Mouse (Mus musculus) heart, embryonic 16.5 days (tissue): ENCODE results near the gene Hmgb1. TPM values are rescaled to one million over a fixed set of nuclear protein-coding genes. Genes with fewer than 3 reads are reported as not detected.
A peak's percentile ranks its signal among the peaks of the same experiment; 100 is the strongest.

Source experiments
- ATAC-seq: fragments of 200-750 bp; cut with Nextera tagmentation; replicated peaks from 2 replicates; pipeline ENCODE4 v1.8.0; 2017; ENCODE audit warnings: moderate number of reproducible peaks; ENCODE audit not compliant: insufficient read depth, low FRiP score; ENCODE audit errors: extremely low read depth
- H3K27ac ChIP-seq: fragments of 300-500 bp; sonication (generic); 2 replicates; pipeline ENCODE4 v1.5.1; 2014; ENCODE audit warnings: mild to moderate bottlenecking, low read length, control low read depth, moderate library complexity
- H3K27me3 ChIP-seq: fragments of 300-500 bp; sonication (generic); 2 replicates; pipeline ENCODE4 v1.6.1; 2014; ENCODE audit warnings: low read length, mixed read lengths; ENCODE audit not compliant: control insufficient read depth, insufficient read depth
- H3K36me3 ChIP-seq: fragments of 300-500 bp; sonication (generic); 2 replicates; pipeline ENCODE4 v1.6.1; 2014; ENCODE audit not compliant: control insufficient read depth, insufficient read depth
- H3K4me1 ChIP-seq: fragments of 300-500 bp; sonication (generic); 2 replicates; pipeline ENCODE4 v1.6.1; 2014; ENCODE audit warnings: low read length, mixed read lengths; ENCODE audit not compliant: control insufficient read depth, insufficient read depth
- H3K4me2 ChIP-seq: fragments of 300-500 bp; sonication (generic); 2 replicates; pipeline ENCODE4 v1.6.1; 2014; ENCODE audit warnings: low read depth, mild to moderate bottlenecking, control low read depth, low read length
- H3K4me3 ChIP-seq: fragments of 300-500 bp; sonication (generic); 2 replicates; pipeline ENCODE4 v1.5.1; 2014; ENCODE audit warnings: mild to moderate bottlenecking, control low read depth, low read length
- H3K9ac ChIP-seq: fragments of 300-500 bp; sonication (generic); 2 replicates; pipeline ENCODE4 v1.6.1; 2014; ENCODE audit warnings: low read length, control low read depth
- H3K9me3 ChIP-seq: fragments of 300-500 bp; sonication (generic); replicated peaks from 2 replicates; pipeline ENCODE4 v1.6.1; 2016; ENCODE audit warnings: low read length; ENCODE audit not compliant: control insufficient read depth
- WGBS: fragments of 180-500 bp; shearing (Covaris S2); extraction: QIAGEN DNeasy Blood & Tissue Kit; methylation state at CpG from one replicate; pipeline ENCODE4 v1.1.7; 2014; 5-methylcytosine and 5-hydroxymethylcytosine counted together
- polyA plus RNA-seq: library from polyadenylated mRNA; unstranded; fragments of >200 nt; fragmentation: Nextera tagmentation; extraction: Ambion mirVana; gene quantifications from 2 replicates; pipeline ENCODE4 v1.2.1, GENCODE M21; 2015

Gene Hmgb1
- polyA plus RNA-seq, 1 experiment from 2014 or later: 757 TPM

GRCm38 (mm10) chr5:149202941-149203340 lies 18.7 kb upstream of the Hmgb1 start:
- H3K4me1 ChIP-seq: no peaks in the 10 kb centered on the region
- no peak overlapping the region for H3K4me3 ChIP-seq
- H3K36me3 ChIP-seq: peaks cover 60% of the 10 kb centered on the region
- no peak overlapping the region for H3K27ac ChIP-seq
- H3K9me3 ChIP-seq: no peaks in the 10 kb centered on the region
- no peak for ATAC-seq
- no peaks in the 10 kb centered on the region for H3K27me3 ChIP-seq
- no peak overlapping the region for H3K9ac ChIP-seq
- 71% methylated on average over 5 of the region's 5 CpGs for WGBS
- no peak overlapping the region for H3K4me2 ChIP-seq

GRCm38 (mm10) chr5:149198782-149199181 lies 14.5 kb upstream of the Hmgb1 start:
- H3K9me3 ChIP-seq: no peaks in the 10 kb centered on the region
- no peak overlapping the region for H3K27ac ChIP-seq
- 0 out of 2 replicates have a peak, but pooled peaks cover 4% of the 10 kb centered on the region for H3K4me1 ChIP-seq
- no peak overlapping the region for H3K4me2 ChIP-seq
- H3K36me3 ChIP-seq: peaks cover 52% of the 10 kb centered on the region
- no peaks in the 10 kb centered on the region for H3K27me3 ChIP-seq
- ATAC-seq: no peak
- no peak overlapping the region for H3K4me3 ChIP-seq
- WGBS: 94% methylated on average over 1 of the region's 1 CpGs
- no peak overlapping the region for H3K9ac ChIP-seq

DNA sequence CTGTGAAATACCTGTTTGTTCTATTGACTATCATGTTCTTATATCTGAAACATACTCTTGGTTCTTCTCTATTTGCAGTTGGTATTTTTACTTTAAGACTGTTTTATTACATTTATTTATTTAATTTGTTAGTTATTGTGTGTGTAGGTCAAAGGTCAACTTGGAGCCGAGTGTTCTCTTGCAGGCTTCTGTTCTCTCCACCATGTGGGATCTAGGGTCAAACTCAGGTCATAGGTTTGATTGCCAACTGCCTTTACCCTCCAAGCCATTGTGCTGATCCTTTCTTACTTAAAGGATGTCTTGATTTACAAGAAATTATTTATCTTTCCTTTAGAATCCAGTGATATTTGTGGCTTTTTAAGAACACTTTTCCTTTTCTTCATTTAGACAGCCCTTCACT lies 12.3 kb upstream of the Hmgb1 start:
- Histone ChIP-seq H3K9me3 (no peaks in the 10 kb centered on the region), H3K4me1 (0 out of 2 replicates have a peak, but pooled peaks cover 4% of the 10 kb centered on the region), H3K9ac (no peak overlapping the region), H3K27me3 (no peaks in the 10 kb centered on the region), H3K4me2 (no peak overlapping the region), H3K27ac (no peak overlapping the region), H3K4me3 (no peak overlapping the region), H3K36me3 (peaks cover 39% of the 10 kb centered on the region)
- 6% methylated on average over 1 of the region's 1 CpGs for WGBS
- no peak for ATAC-seq

DNA sequence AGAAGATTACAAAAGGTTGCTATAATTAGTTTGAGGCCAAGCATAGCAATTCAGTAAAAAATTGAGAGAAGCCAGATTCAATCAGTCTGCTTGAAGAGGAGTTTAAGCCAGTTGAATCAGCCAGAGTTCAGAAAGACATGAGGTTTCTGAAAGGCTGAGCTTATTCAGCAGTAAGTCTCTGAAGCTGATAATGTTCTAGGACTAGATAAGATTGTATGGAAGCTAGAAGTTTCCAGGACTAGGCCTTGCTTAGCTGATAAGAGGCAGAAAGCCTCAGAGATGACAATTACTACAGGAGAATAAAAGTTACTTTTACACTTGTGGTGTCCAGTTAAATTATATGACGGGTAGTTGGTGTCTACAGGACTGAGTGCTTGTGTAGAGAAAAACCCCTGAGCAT lies 5.9 kb upstream of the Hmgb1 start:
- WGBS: 77% methylated on average over 1 of the region's 1 CpGs
- Histone ChIP-seq H3K4me3 (no peak overlapping the region), H3K4me2 (no peak overlapping the region), H3K9me3 (no peaks in the 10 kb centered on the region), H3K9ac (no peak overlapping the region), H3K36me3 (peaks cover 35% of the 10 kb centered on the region), H3K27me3 (no peaks in the 10 kb centered on the region), H3K4me1 (peaks cover 13% of the 10 kb centered on the region), H3K27ac (no peak overlapping the region)
- no peak for ATAC-seq

DNA sequence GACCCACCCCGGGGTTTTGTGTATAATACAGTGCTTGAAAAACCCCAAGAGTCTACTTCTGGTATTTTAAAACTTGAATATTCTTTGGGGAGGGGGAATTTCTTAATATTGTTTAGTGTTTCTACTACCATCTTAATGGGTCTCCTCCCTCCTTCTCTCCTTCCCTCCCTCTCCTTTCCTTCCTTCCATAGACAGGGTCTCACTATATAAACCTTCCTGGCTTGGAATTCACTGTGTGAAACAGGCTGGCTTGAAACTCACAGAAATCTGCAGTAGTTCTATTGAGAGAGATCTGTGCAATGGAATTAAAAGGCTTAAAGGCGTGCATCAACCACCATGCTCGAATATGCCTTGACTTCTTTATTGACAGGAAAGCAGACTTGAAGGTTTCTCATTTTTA lies 1.5 kb upstream of the Hmgb1 start:
- Histone ChIP-seq H3K27me3 (no peaks in the 10 kb centered on the region), H3K4me1 (peaks cover 19% of the 10 kb centered on the region), H3K9me3 (no peaks in the 10 kb centered on the region), H3K36me3 (peaks cover 17% of the 10 kb centered on the region), H3K4me2 (peak overlapping the region; percentile 84), H3K4me3 (peak overlapping the region; percentile 95), H3K9ac (peak overlapping the region; percentile 93; the same call in 1 of the 2 replicates), H3K27ac (no peak overlapping the region)
- 68% methylated on average over 3 of the region's 3 CpGs for WGBS
- no peak for ATAC-seq

- Histone ChIP-seq H3K27ac (peak overlapping the region; percentile 90), H3K27me3 (no peaks in the 10 kb centered on the region), H3K4me1 (peaks cover 19% of the 10 kb centered on the region), H3K4me3 (peak overlapping the region; percentile 95), H3K9ac (peak overlapping the region; percentile 93), H3K9me3 (no peaks in the 10 kb centered on the region), H3K36me3 (peaks cover 10% of the 10 kb centered on the region), H3K4me2 (peak overlapping the region; percentile 84)
- peak; percentile 11 for ATAC-seq
- WGBS: 0% methylated on average over 20 of the region's 20 CpGs
Observed at GRCm38 (mm10) chr5:149184844-149185186, 526 bp upstream of the Hmgb1 start.

GRCm38 (mm10) chr5:149183721-149184103 lies 577 bp downstream of the Hmgb1 start:
- Histone ChIP-seq H3K4me3 (peak overlapping the region; percentile 79), H3K27me3 (no peaks in the 10 kb centered on the region), H3K4me1 (peaks cover 19% of the 10 kb centered on the region), H3K9ac (peak overlapping the region; percentile 92), H3K9me3 (no peaks in the 10 kb centered on the region), H3K27ac (peak overlapping the region; percentile 100), H3K36me3 (no peaks in the 10 kb centered on the region), H3K4me2 (peak overlapping the region; percentile 74)
- under 1% methylated on average over 13 of the region's 13 CpGs for WGBS
- ATAC-seq: peak; percentile 58

GRCm38 (mm10) chr5:149183122-149183521 lies 1.2 kb downstream of the Hmgb1 start:
- 43% methylated on average over 1 of the region's 1 CpGs for WGBS
- peak overlapping the region; percentile 74 for H3K4me2 ChIP-seq
- H3K36me3 ChIP-seq: no peaks in the 10 kb centered on the region
- no peaks in the 10 kb centered on the region for H3K9me3 ChIP-seq
- H3K27me3 ChIP-seq: no peaks in the 10 kb centered on the region
- H3K4me3 ChIP-seq: peak overlapping the region; percentile 79
- peak overlapping the region; percentile 92 for H3K9ac ChIP-seq
- peaks cover 19% of the 10 kb centered on the region for H3K4me1 ChIP-seq
- H3K27ac ChIP-seq: peak overlapping the region; percentile 100
- no peak for ATAC-seq

DNA sequence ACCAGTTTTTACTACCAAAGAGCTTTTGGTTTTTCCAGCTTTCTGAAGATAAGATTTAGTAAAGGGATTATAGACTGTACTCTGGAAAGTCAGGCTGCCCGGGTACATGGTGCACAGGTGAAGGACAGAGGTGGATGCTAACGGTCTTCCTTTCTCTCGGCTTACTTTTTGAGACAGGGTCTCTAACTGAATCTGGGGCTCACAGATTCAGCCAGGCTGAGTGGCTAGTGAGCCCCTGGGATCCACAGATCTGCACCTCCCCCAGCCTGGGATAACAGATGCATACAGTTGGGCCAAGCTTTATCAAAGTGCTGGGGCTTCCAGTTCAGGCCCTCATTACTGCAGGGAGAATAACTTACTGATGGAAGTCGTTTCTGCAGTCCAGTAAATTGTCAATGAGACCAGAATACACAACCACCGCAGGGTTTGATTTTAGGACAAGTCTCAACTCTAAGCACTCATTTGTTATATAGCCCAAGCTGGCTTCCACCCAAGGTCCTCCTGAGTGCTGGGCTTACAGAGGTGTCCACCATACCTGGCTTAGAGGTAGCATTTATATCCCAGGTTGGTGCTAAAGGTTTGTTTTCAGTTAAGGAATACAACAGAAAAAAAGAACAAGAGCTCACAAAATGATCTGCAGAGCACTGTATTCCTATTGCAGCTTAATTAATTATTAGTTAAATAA lies 2.0 kb downstream of the Hmgb1 start:
- WGBS: 83% methylated on average over 5 of the region's 5 CpGs
- Histone ChIP-seq H3K4me3 (no peak overlapping the region), H3K36me3 (no peaks in the 10 kb centered on the region), H3K27ac (no peak overlapping the region), H3K9me3 (no peaks in the 10 kb centered on the region), H3K4me2 (no peak overlapping the region), H3K9ac (no peak overlapping the region), H3K27me3 (no peaks in the 10 kb centered on the region), H3K4me1 (peaks cover 19% of the 10 kb centered on the region)
- ATAC-seq: no peak
